Mouse (Mus musculus) G1E (cell line): ENCODE measurements around the gene Plekhd1.

Experiments
- CTCF ChIP-seq: IDR thresholded peaks from 2 replicates; pipeline ENCODE4 v1.5.1; 2012; ENCODE audit warnings: low read depth, low read length, inconsistent platforms, mixed read lengths
- GATA1 ChIP-seq: IDR thresholded peaks from 2 replicates; pipeline ENCODE4 v1.6.1; 2012; ENCODE audit warnings: borderline replicate concordance, low read length, inconsistent platforms, mixed read lengths
- GATA2 ChIP-seq: IDR thresholded peaks from 2 replicates; pipeline ENCODE4 v1.6.1; 2012; ENCODE audit warnings: low read depth, low read length, inconsistent platforms, borderline replicate concordance
- POLR2AphosphoS5 ChIP-seq: IDR thresholded peaks from 2 replicates; pipeline ENCODE4 v1.6.1; 2012; ENCODE audit warnings: low read depth, low read length, inconsistent platforms; ENCODE audit not compliant: insufficient replicate concordance
- TAL1 ChIP-seq: conservative IDR thresholded peaks from 2 replicates; pipeline ENCODE4 v1.6.1; 2012; ENCODE audit warnings: low read depth, low read length, inconsistent platforms, mixed read lengths

GRCm38 (mm10) chr12:80706915-80707604 is 14.7 kb downstream of the Plekhd1 start:
- TF ChIP-seq CTCF (no peak), GATA2 (no peak), TAL1 (no peak), GATA1 (no peak), POLR2AphosphoS5 (no peak)
